Mouse (Mus musculus) lung, postnatal 0 days (tissue): ENCODE results near the gene Reep6. TPM values are rescaled to one million over a fixed set of nuclear protein-coding genes. Genes with fewer than 3 reads are reported as not detected.
"Not testable (repeated sequence)": the region's sequence is repeated elsewhere in the genome, so short reads cannot be mapped to it uniquely, and the experiment has no call there.

Source experiments
- ATAC-seq: fragments of 200-750 bp; cut with Nextera tagmentation; 2 replicates; pipeline ENCODE4 v1.8.0; 2017; ENCODE audit warnings: moderate library complexity
- DNase-seq: peaks from one replicate; pipeline ENCODE4 v3.0.0-alpha.2; 2016; ENCODE audit warnings: low spot score
- H3K27ac ChIP-seq: fragments of 300-500 bp; sonication (generic); 2 replicates; pipeline ENCODE4 v1.5.1; 2014; ENCODE audit warnings: antibody characterized with exemption, mild to moderate bottlenecking, low read length, mixed read lengths
- H3K27me3 ChIP-seq: fragments of 300-500 bp; sonication (generic); replicated peaks from 2 replicates; pipeline ENCODE4 v1.6.1; 2014; ENCODE audit warnings: low read length, mixed read lengths; ENCODE audit not compliant: insufficient read depth
- H3K36me3 ChIP-seq: fragments of 300-500 bp; sonication (generic); 2 replicates; pipeline ENCODE4 v1.6.1; 2014; ENCODE audit warnings: low read length, mixed read lengths; ENCODE audit not compliant: insufficient read depth
- H3K4me1 ChIP-seq: fragments of 300-500 bp; sonication (generic); 2 replicates; pipeline ENCODE4 v1.6.1; 2014; ENCODE audit warnings: antibody characterized with exemption, low read depth, low read length, mixed read lengths; ENCODE audit not compliant: insufficient read depth
- H3K4me2 ChIP-seq: fragments of 300-500 bp; sonication (generic); replicated peaks from 2 replicates; pipeline ENCODE4 v1.6.1; 2014; ENCODE audit warnings: low read depth, mild to moderate bottlenecking, low read length, moderate library complexity, mixed read lengths
- H3K4me3 ChIP-seq: fragments of 300-500 bp; sonication (generic); 2 replicates; pipeline ENCODE4 v1.5.1; 2014; ENCODE audit warnings: low read depth, low read length
- H3K9ac ChIP-seq: fragments of 300-500 bp; sonication (generic); replicated peaks from 2 replicates; pipeline ENCODE4 v1.6.1; 2014; ENCODE audit warnings: low read depth, mild to moderate bottlenecking
- H3K9me3 ChIP-seq: fragments of 300-500 bp; sonication (generic); 2 replicates; pipeline ENCODE4 v1.6.1; 2016; ENCODE audit warnings: low read length, mixed read lengths
- CTCF ChIP-seq: IDR thresholded peaks from 2 replicates; pipeline ENCODE4 v1.5.1; 2016; ENCODE audit warnings: antibody characterized with exemption, mild to moderate bottlenecking
- EP300 ChIP-seq: IDR thresholded peaks from 2 replicates; pipeline ENCODE4 v1.6.1; 2016; ENCODE audit warnings: antibody characterized with exemption, mild to moderate bottlenecking, control low read depth
- WGBS: fragments of 180-500 bp; shearing (Covaris S2); extraction: QIAGEN DNeasy Blood & Tissue Kit; methylation state at CpG from one replicate; pipeline ENCODE4 v1.1.7; 2014; 5-methylcytosine and 5-hydroxymethylcytosine counted together
- polyA plus RNA-seq: library from polyadenylated mRNA; unstranded; fragments of >200 nt; fragmentation: Nextera tagmentation; extraction: Ambion mirVana; gene quantifications from 2 replicates; pipeline ENCODE4 v1.2.1, GENCODE M21; 2015

The Reep6 gene
- polyA plus RNA-seq, 1 experiment from 2014 or later: 17.6 TPM

DNA sequence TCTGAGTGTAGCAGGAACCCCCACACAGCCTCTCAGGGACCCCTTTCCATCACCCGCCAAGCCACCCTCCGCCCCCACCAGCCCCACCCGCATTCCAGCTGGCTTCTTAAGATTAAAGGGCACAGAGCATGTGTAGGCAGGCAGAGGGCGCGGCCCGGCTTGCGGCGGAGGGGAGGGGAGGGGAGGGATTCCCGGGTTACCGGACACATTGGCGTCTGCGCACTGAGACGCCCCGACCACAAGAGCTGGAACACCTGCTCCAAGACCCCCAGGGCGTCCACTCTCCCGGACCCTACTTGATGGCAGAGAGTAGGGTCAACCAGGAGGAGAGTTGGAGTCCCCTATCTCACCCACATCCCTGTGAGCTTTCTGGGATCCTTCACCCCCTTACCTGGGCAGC lies 15.4 kb downstream of the Reep6 start:
- Histone ChIP-seq H3K36me3 (no peaks in the 10 kb centered on the region), H3K4me2 (peak overlapping the region; percentile 43), H3K4me3 (0 out of 2 replicates have a peak overlapping the region, but pooled peaks have one; percentile 5), H3K4me1 (peaks cover 14% of the 10 kb centered on the region; the same call in 1 of the 2 replicates), H3K9ac (no peak overlapping the region; the same call in 1 of the 2 replicates), H3K9me3 (no peaks in the 10 kb centered on the region), H3K27ac (peak overlapping the region; percentile 81), H3K27me3 (peaks cover 34% of the 10 kb centered on the region)
- TF ChIP-seq CTCF (no peak), EP300 (no peak)
- 6% methylated on average over 16 of the region's 16 CpGs for WGBS
- DNase-seq: peak; percentile 69
- ATAC-seq: peak; percentile 15; the same call in 1 of the 2 replicates

DNA sequence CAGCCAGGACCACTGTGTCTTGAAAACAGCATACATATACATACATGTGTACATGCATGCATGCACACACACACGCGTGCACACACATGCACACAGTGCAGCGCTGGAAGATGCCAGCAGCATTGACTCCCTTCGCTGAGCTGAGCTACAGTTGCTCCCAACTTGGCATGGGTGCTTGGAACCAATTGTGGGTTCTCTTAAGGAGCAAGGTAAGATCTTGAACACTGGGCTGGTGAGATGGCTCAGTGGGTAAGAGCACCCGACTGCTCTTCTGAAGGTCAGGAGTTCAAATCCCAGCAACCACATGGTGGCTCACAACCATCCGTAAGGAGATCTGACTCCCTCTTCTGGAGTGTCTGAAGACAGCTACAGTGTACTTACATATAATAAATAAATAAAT lies 16.2 kb downstream of the Reep6 start:
- ATAC-seq, H3K4me2 ChIP-seq, DNase-seq, H3K36me3 ChIP-seq, H3K9me3 ChIP-seq, H3K27ac ChIP-seq, H3K9ac ChIP-seq, H3K4me3 ChIP-seq: not testable (repeated sequence)
- H3K4me1 ChIP-seq: peaks cover 14% of the 10 kb centered on the region; the same call in 1 of the 2 replicates
- peaks cover 33% of the 10 kb centered on the region for H3K27me3 ChIP-seq
- 79% methylated on average over 5 of the region's 6 CpGs for WGBS

DNA sequence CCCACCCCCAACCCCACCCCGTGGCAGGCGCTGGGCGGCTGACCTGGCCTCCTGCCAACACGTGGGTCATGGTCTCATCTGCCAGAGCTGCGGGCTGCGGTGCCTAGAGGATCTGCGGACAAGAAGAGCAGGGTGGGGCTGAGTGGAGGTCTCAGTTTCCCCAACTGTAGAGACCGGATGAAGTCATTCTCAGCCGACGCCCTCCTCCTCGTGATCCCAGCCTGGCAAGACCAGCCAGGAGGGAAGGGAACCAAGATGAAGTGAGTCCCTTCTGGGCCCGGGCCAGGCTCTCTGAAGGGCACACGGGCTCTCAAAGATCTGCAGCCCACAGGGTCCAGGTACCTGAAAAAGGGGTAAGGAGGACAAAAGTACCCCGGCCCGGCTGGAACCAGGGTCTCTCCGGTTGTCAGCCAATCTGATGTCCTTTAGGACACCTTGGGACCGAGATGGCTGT lies 17.8 kb downstream of the Reep6 start:
- no peaks in the 10 kb centered on the region for H3K36me3 ChIP-seq
- H3K4me3 ChIP-seq: peak overlapping the region; percentile 38; the same call in 1 of the 2 replicates
- H3K9ac ChIP-seq: 0 out of 2 replicates have a peak overlapping the region, but pooled peaks have one; percentile 12
- H3K27me3 ChIP-seq: peaks cover 21% of the 10 kb centered on the region
- no peaks in the 10 kb centered on the region for H3K9me3 ChIP-seq
- ATAC-seq: no peak
- TF ChIP-seq EP300: no peak
- no peak for TF ChIP-seq CTCF
- WGBS: 6% methylated on average over 17 of the region's 17 CpGs
- peaks cover 14% of the 10 kb centered on the region; the same call in 1 of the 2 replicates for H3K4me1 ChIP-seq
- DNase-seq: no peak
- peak overlapping the region; percentile 63 for H3K4me2 ChIP-seq
- H3K27ac ChIP-seq: no peak overlapping the region

DNA sequence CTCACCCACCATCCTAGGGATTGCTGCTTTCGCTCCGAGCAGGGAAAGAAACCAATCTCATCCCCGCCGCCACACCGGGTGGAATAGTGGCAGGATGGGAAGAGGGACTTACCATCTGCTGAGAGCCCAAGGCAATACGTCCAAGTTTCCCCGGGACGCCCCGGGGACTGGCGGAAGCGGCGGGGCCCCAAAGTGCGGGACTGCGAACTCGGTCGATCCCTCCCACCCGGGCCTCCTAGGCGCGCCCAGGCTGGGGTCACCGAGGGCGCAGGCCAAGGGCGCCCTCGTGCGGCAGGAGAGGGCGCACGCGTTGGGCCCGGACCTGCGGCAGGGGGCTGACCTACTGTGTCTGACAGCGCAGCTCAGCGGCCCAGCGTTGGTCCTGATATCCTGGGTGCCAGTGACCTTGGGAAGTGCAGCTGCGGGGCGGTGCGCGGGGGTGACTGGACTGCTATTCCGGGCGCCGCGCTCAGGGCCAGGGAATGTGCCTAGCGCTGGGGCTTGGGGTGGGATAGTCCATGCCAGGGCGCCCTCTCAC lies 18.6 kb downstream of the Reep6 start, which contains the start of gene Adamtsl5:
TSS of gene Adamtsl5 (minus strand) at position 169 of the 538 bp plus-strand sequence.
- ATAC-seq: peak; percentile 58
- no peak within 1 kb of the TSS for H3K27ac ChIP-seq

DNA sequence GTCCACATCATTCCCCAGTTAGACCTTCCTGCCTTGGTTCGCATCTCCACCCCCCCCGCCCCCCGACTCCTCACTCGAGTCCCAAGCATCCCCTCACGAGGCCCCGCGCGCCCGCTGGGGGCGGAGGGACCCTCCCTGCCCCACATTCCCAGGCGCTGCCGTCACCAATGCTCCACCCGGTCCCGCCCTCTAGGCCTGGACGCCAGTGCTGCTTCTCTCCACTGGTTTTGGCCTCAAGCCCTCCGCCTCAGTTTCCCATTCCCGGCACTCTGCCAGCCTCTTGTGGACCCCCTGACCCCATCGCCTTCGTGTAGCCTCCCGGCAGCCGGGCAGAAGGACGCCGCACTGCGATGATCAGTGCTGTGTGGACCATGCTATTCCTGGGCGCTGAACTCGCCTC lies 19.2 kb downstream of the Reep6 start:
- Histone ChIP-seq H3K9me3 (no peaks in the 10 kb centered on the region), H3K27me3 (peaks cover 18% of the 10 kb centered on the region), H3K36me3 (no peaks in the 10 kb centered on the region), H3K4me1 (peaks cover 14% of the 10 kb centered on the region; the same call in 1 of the 2 replicates), H3K27ac (no peak overlapping the region), H3K9ac (no peak overlapping the region), H3K4me2 (0 out of 2 replicates have a peak overlapping the region, but pooled peaks have one; percentile 63), H3K4me3 (no peak overlapping the region; the same call in 1 of the 2 replicates)
- DNase-seq: peak; percentile 24
- TF ChIP-seq CTCF (no peak), EP300 (no peak)
- no peak for ATAC-seq
- 14% methylated on average over 24 of the region's 26 CpGs for WGBS

More for the DNA sequence above, 18.6 kb downstream of the Reep6 start, which contains the start of gene Adamtsl5:
- 2% methylated on average over 34 of the region's 42 CpGs for WGBS
- no peaks in the 10 kb centered on the region for H3K36me3 ChIP-seq
- no peaks in the 10 kb centered on the region for H3K9me3 ChIP-seq
- peaks cover 14% of the 10 kb centered on the region; the same call in 1 of the 2 replicates for H3K4me1 ChIP-seq
- peak; percentile 88 for TF ChIP-seq CTCF
- no peak for TF ChIP-seq EP300
- peak within 1 kb of the TSS; percentile 38 for H3K4me3 ChIP-seq
- peak within 1 kb of the TSS; percentile 63 for H3K4me2 ChIP-seq
- H3K27me3 ChIP-seq: peaks cover 21% of the 10 kb centered on the region
- 0 out of 2 replicates have a peak within 1 kb of the TSS, but pooled peaks have one; percentile 12 for H3K9ac ChIP-seq
- peak; percentile 72 for DNase-seq

DNA sequence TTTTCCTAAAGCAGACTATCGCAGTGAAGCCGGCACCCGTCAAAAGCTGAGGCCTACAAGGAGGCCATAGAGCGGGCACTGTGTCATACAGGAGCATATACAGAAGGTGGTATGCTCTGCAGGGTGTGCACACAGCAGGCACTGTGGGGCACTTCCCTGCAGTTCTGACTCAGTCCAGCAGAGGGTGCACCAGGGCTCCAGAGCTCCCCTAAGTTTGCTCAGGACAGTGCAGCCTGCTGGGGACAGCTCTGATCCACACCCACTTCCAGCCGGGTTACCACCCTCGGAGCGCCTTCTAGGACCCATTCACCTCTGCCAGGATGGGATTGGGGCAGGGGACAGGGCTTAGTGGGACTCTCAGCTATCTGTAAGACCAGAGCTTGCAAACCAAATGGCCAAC lies 20.5 kb downstream of the Reep6 start:
- ATAC-seq (peak; percentile 82), DNase-seq (peak; percentile 87)
- 4% methylated on average over 7 of the region's 7 CpGs for WGBS
- H3K9ac ChIP-seq: no peak overlapping the region
- no peak for TF ChIP-seq EP300
- TF ChIP-seq CTCF: peak; percentile 97
- peaks cover 6% of the 10 kb centered on the region; the same call in 1 of the 2 replicates for H3K4me1 ChIP-seq
- H3K9me3 ChIP-seq: no peaks in the 10 kb centered on the region
- no peak overlapping the region for H3K4me2 ChIP-seq
- H3K27ac ChIP-seq: no peak overlapping the region
- no peak overlapping the region for H3K4me3 ChIP-seq
- no peaks in the 10 kb centered on the region for H3K36me3 ChIP-seq
- peaks cover 26% of the 10 kb centered on the region for H3K27me3 ChIP-seq
